Mouse (Mus musculus) right cerebral cortex, postnatal 25 days (tissue): ENCODE measurements around the gene Trf.

Source experiments
- DNase-seq: peaks from one replicate; pipeline ENCODE4 v3.0.0; 2022

The Trf gene

DNA sequence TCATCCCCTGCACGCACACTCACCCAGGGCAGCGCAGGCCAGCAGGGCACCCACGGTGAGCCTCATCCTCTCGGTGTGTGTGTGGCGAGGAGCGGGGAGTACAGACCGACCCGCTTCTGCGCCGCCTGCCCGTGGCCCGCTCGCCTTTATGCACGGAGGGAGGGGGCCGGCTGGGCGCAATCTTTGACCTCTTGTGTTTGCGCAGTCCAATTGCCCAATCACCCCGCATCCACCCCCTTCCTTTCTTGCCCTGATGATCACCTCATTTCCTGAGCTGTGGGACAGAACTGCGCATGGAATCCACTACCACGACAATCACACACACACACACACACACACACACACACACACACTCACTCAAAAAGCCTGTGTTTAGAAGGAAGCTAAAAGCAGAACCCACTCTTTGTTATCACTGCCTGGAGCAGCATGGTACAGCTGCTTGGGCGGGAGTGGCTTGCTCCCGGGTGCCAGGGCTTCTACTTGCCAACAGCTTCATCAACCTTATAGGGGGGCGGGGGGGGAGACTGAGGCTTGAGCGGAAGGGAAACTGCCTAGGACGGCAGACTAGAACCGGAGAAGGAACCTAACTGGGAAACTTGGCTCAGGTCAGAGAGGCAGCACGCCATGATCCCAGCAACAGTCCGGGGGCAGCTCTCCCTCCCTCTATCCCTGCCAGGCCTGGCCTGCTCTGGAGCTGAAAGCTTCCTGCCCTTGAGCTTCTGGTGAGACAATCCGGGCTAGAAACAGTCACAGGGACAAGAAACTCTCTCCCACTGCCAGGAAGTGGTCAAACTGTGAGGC, at the start of gene Trf, which contains the start of gene Gm20425:
Trf (minus strand) TSS at position 294 of the 801 bp plus-strand sequence.
Gm20425 (minus strand) TSS at position 157 of the 801 bp plus-strand sequence.
- peak; percentile 22 for DNase-seq

DNA sequence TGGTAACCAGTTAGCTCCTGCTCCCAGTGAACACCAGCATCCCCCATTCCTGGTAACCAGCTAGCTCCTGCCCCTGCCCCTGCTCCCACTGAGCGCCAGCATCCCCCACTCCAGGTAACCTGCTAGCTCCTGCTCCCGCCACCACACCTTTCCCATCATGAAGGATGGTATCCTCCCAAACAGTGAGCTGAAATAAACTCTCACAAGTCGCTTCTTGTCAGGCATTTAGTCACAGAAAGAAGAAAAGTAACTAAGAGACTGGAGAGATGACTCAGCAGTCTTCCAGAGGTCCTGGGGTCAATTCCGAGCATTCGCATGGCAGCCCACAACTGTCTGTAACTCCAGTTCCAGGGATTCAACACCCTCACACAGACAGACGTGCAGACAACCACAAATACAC, 46.6 kb upstream of the Trf start:
- no peak for DNase-seq

DNA sequence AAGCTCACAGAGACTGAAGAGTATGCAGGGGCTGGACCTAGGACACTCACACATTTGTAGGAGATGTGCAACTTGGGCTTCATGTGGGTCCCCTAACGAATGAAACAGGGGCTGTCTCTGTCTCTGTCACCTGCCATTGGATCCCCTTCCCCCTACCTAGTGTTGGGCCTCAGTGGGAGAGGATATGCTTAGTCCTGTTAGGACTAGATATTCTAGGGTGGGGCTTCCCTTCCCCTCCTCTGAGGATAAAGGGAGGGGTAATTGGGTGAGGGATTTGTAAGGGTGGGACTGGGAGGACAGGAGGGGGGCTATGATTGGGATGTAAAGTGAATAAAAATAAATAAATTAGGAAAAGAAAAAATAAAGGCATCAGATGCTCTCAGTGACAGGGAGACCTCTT, 45.4 kb upstream of the Trf start:
- no peak for DNase-seq

GRCm38 (mm10) chr9:103274819-103275218, 44.6 kb upstream of the Trf start:
- DNase-seq: no peak

DNA sequence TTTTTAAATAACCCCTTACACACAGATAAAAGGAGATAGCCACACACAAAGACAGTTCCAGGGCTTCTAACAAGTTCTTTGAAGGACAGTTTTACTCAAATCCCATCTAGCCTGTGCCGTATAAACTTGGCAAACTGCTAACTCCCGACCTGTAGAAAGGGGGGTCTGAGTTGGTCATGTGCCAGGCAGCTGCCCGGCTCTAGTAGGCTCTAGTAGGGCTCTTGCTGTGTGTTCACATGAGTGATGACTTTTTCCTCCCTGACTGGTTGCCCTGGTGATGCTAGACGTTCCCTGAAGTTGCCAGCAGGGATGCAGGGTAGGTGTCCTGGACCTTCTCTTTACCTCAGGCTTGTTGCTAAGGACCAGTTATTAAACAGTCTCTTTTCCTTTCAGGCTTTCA, 40.9 kb upstream of the Trf start:
- DNase-seq: no peak

GRCm38 (mm10) chr9:103265778-103266177, 35.5 kb upstream of the Trf start:
- no peak for DNase-seq

DNA sequence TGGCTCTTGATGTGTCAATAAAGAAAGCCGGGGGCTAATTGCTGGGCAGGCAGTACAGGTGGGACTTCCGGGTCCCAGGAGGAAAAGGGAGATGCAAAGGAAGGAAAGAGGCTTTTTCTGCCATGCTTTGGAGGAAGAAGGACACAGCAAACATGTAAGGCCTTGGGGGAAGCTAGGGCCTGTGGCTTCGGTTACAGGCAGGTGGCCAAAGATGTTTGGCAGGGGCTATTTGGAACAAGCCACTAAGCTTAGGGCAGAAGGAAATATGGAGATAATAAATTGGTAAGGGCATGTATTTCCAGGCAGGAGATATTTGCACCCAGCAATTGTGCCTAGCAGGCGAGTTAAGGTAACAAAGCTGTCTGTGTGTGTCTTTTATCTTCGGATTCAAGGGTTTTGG, 22.7 kb upstream of the Trf start:
- no peak for DNase-seq

DNA sequence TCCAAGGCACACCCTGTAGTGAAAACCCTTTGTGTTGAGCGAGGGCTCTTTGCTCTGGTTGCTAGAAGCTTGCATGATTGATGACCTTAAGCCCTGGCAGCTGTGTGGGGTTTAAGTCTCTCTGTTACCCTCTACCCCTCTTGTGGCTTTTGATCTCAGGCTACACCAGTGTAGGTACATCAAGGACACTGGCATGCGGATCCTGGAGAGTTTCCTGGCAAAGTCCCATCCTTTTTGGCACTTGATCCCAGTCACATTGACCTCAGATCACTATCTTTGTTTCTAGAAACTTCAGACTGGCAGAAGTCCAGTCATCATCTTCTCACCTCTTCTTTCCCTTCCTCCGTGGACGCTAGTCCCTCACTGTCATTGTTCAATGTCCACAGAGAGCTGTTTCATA, 18.4 kb upstream of the Trf start:
- no peak for DNase-seq

DNA sequence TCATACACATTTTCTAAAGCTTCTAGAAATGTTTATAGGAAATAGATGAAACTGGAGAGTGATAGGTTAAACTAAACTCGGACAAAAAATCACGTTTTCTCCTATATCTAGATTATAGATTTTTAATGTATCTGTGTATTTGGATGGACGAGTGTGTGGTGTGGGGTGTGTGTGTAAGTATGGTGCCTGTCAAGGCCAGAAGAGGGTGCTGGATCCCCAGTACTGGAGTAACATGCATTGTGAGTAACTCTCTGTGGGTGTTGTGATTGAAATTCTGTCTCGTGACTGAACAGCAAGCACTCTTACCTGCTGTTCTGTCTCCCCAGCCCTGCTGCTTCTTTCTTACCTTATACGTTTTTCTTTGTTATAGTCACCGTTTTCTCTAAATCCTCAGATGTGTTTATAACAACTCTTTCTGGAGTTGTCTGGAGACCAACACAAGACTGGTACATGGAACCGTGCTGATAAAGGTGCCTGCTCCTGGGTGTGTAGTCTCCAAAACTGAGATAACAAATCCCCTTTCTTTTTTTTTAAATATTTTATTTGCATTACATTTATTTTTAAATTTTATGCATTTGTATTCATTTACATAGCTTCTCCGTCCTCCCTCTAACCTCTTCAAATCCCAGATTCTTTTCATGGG, 16.4 kb upstream of the Trf start:
- no peak for DNase-seq

DNA sequence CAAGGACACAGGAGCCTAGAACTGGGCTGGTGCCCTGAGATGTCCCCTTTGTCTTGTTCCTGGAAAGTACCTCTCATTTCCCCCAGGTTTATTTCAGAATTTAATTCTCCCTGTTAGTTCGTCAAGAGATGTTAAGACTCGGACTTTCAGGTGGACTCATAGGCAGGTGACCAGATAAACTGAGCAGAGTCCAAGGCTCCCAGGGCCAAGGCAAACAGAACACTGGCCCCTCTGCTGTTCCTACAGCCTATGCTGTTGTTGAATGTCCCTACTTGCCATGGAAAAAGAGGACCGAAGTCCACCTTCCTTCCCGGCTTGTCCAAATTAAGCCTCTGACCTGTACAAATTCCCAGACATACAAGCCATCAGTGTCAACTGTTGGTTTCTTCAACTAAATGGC, 13.4 kb upstream of the Trf start:
- no peak for DNase-seq

DNA sequence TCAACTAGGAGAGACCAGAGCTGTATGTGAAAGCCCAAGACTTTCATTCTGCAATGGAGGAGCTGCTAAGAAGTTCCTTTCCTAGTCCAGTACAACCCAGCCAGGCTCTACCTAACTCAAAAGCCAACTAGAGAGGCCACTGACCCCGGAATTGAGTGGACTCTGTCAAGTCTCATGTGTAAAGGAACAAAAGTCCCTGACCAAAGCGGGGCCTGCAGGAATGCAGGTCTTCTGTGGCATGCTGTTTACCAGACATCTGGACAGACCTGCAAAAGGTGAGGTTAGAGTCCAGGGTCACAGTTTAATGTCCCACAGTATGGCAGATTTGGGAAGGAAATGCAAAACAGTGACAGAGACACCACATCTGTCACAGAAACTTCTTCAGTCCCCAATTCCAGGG, 11.0 kb upstream of the Trf start:
- DNase-seq: no peak

GRCm38 (mm10) chr9:103239471-103239870, 9.2 kb upstream of the Trf start:
- no peak for DNase-seq

- no peak for DNase-seq
Observed at GRCm38 (mm10) chr9:103234565-103235165, 4.4 kb upstream of the Trf start.

DNA sequence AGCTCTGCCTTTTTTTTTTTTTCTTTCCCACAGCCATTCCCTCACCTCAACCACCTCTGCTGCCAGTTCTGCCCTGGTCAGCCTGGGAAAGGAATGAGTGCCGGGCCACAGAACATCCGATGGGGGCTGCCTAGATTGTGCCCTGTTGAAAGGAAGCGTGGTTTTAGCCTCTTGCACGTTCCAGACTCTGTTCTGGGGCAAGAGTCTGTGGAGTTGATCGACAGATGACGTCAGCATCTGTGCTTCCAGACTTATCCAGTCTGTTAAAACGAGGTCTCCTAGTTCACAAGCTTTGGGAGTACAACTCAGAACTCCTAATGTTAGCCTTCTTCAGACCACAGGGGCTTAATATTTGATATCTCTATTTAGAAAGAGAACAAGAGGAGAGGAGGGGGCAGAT, 3.8 kb upstream of the Trf start:
- no peak for DNase-seq

- no peak for DNase-seq
Observed at GRCm38 (mm10) chr9:103233006-103233395, 2.8 kb upstream of the Trf start.

- no peak for DNase-seq
Observed at GRCm38 (mm10) chr9:103232232-103233005, 2.2 kb upstream of the Trf start.

DNA sequence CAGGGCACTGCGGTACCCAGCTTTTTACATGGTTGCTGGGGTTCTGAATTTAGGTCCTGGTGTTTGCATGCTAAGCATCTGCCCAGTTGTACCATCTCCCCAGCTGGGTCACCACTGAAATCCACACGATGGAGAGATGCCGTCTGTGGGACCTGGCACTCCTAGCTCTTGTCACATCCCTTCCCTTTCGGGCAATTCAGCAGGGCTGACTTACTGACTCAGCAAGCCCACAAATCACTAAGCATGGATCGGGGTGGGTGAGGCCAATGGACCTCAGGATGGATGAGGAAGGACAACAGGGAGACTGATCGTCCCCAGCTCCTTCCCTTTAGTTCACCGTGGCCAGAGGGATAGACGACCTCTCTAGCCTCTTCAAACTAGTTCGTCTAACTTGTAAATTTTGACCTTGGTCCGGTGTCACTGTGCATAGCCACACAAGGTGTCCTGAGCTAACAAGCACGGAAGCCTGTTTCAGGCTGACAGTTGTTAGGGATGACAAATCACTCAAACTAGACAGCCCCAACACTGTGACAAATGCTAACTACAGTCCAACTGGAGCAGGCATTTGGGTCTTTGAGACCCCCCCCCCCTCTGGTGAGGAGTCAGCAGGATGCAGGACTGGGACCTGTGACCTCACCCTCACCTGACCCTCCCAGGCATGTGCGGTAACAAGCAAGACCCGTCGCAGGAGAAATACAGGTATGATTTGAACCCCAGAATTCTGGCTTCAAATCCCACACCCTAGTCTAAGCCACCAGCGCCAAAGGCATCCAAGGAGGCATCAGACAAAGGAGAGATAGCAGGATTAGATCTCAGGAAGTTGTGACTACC, 992 bp downstream of the Trf start:
- DNase-seq: no peak

GRCm38 (mm10) chr9:103228370-103229003, 1.8 kb downstream of the Trf start:
- no peak for DNase-seq

DNA sequence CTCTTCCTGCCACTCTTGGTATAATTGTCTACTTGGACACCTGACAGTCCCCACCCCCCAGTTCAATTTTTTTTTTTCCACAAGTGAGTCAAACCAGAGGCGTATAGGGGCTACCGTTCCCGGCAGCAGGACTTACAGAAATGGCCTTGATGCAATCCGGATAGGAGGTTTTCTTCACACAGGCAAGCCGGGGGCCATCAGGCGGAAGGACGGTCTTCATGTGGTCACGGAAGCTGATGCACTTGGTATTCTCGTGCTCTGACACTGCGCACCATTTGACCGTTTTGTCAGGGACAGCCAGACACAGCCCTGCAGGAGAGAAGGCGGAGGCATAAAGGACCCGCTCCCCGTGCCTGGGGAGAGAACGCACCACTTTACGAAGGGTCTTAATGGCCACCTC, 2.5 kb downstream of the Trf start:
- no peak for DNase-seq

DNA sequence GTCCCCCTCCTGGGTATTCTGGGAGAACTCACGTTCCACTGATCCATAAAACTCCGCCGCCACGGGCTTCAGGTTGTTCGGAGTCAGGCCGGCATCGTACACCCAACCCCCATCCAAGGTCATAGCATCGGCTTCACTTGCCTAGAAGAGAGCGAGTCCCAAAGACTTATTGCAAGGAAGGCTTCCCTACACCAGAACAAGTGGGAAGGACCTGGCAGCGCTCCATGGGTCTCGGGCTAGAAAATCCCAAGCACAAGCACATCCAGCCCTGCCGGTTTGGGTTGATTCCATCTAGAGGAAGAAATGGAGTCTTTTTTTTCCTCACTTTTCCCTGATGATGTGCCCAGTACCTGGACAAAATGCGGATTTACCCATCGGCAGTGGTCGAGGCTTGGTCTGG, 3.4 kb downstream of the Trf start:
- no peak for DNase-seq

DNA sequence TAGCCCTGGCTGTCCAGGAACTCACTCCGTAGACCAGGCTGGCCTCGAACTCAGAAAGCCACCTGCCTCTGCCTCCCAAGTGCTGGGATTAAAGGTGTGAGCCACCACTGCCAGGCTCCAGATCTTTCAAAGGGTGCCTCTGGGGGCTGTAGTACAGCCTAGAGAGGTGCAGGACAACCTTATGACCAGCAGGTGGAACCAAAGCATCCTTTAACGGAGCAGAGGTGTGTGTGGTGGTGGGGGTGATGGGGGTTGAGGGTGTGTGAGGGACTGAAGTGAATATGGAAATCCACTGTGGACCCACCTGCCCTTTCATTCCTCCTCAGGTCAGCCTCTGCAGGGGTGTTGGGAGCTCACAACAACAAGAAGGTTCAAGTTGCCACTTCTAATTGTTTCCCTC, 4.8 kb downstream of the Trf start:
- DNase-seq: no peak

DNA sequence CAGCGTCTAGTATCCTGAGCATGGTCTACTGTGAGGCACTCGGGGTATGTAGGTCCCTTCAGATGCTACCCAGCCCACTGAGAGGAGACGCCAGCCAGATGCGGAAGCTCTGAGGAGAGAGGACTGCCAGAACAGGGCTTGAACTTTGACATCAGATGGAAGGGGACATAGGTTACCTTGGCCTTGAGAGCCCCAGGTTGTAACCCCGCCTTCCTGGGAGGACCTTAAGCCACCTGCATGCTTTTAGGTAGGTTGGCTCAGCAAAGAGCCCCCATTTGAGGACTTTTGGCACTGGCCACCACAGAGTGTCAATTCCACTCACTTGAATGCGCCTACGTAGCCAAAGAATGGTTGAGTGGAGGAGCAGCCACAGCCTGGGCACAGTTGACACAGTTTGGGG, 5.5 kb downstream of the Trf start:
- DNase-seq: no peak
